Mouse (Mus musculus) heart, adult 2 months (tissue): Measurements from ENCODE around the gene Hipk4. TPM values are rescaled to one million over a fixed set of nuclear protein-coding genes. Genes with fewer than 3 reads are reported as not detected.
A peak's percentile ranks its signal among the peaks of the same experiment; 100 is the strongest.

Experiments used
- DNase-seq, 2 experiments: peaks; one replicate each; pipeline ENCODE4 v3.0.0; 2021
- H3K27ac ChIP-seq: fragments of 200-600 bp; 2 replicates; pipeline ENCODE4 v1.8.1; 2022
- H3K27me3 ChIP-seq: fragments of 200-500 bp; 2 replicates; pipeline ENCODE4 v1.6.1; 2012; ENCODE audit warnings: mild to moderate bottlenecking, low read length, inconsistent platforms, mixed read lengths; ENCODE audit not compliant: control insufficient read depth, insufficient read depth
- H3K36me3 ChIP-seq: fragments of 200-500 bp; 2 replicates; pipeline ENCODE4 v1.6.1; 2012; ENCODE audit warnings: low read length, inconsistent platforms; ENCODE audit not compliant: control insufficient read depth, insufficient read depth
- H3K4me1 ChIP-seq: fragments of 200-500 bp; 2 replicates; pipeline ENCODE4 v1.6.1; 2011; ENCODE audit warnings: low read length; ENCODE audit not compliant: control insufficient read depth, insufficient read depth
- H3K4me3 ChIP-seq: fragments of 200-600 bp; 2 replicates; pipeline ENCODE4 v1.8.1; 2022
- H3K79me2 ChIP-seq: fragments of 200-500 bp; replicated peaks from 2 replicates; pipeline ENCODE4 v1.6.1; 2012; ENCODE audit warnings: mild to moderate bottlenecking, inconsistent platforms, low read length, moderate library complexity, mixed read lengths; ENCODE audit not compliant: control insufficient read depth, insufficient read depth
- H3K9ac ChIP-seq: fragments of 200-500 bp; 2 replicates; pipeline ENCODE4 v1.6.1; 2012; ENCODE audit warnings: low read depth, mild to moderate bottlenecking, control low read depth, inconsistent platforms, low read length, mixed read lengths
- CTCF ChIP-seq: fragments of 200-600 bp; IDR thresholded peaks from 2 replicates; pipeline ENCODE4 v1.8.1; 2022; ENCODE audit warnings: antibody characterized with exemption, mild to moderate bottlenecking, moderate library complexity
- EP300 ChIP-seq: fragments of 200-500 bp; IDR thresholded peaks from 2 replicates; pipeline ENCODE4 v1.6.1; 2011; ENCODE audit warnings: low read depth, low read length, control low read depth; ENCODE audit not compliant: insufficient read depth
- POLR2A ChIP-seq: fragments of 200-500 bp; IDR thresholded peaks from 2 replicates; pipeline ENCODE4 v1.6.1; 2011; ENCODE audit warnings: mild to moderate bottlenecking, low read depth, low read length, control low read depth; ENCODE audit not compliant: insufficient read depth
- WGBS: fragments of 180-500 bp; shearing (Covaris S2); methylation state at CpG from one replicate; pipeline ENCODE4 v1.1.7; 2018; 5-methylcytosine and 5-hydroxymethylcytosine counted together
- intact Hi-C: fragments of 180-260 bp; cut with DNase I; formaldehyde crosslinking; loops from one replicate; pipeline ENCODE4 v1.15.1; 2025
- polyA plus RNA-seq: library from polyadenylated mRNA; depleted of rRNA; stranded (reverse); fragments of >200 nt; gene quantifications from 2 replicates; pipeline ENCODE4 v1.2.3, GENCODE M21; 2012; rRNA removed
- total RNA-seq, 2 experiments: library from RNA; stranded (reverse); gene quantifications; 2 replicates each; pipeline ENCODE4 v1.2.3; 2021

The Hipk4 gene
- total and polyA plus RNA-seq, 3 experiments, result 0.10 to 0.21 (median 0.14) TPM

DNA sequence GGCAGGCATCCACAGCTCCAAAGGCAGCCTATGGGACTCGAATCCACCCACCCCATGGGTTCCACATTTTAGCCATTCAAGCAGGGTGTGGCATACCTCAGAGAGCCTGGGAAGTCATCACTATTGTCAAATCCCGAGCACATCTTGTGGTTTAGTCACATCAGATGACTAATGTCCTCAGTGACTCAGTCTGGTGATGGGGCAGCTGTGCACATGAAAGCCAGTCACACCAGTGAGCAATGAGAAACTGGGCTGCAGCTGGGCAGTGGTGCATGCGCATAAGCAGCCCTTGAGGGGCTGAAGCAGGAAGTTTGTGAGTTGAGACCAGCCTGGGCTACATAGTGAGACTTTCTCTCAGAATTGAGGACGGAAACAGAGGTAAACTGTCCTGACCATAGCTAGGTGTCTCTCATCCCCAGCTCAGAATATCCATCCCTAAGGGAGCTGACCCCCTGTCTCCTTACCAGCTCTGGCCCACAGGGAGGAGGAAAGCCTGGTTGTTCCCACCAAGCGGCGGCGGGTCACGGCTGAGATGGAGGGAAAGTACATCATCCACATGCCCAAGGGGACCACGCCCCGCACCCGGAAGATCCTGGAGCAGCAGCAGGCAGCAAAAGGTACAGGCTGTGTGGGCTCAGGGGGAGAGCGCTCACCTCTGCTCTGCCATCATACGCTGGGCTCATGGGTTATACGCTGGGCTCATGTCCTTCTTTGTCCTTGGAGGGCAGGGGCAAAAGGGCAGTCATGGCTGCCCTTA lies 51.2 kb downstream of the Hipk4 start:
- H3K4me1 ChIP-seq, result peaks cover 3% of the 10 kb centered on the region
- H3K27ac ChIP-seq, result no peak overlapping the region
- no peak overlapping the region for H3K4me3 ChIP-seq
- WGBS, result 91% methylated on average over 14 of the region's 14 CpGs
- H3K27me3 ChIP-seq, result no peaks in the 10 kb centered on the region
- TF ChIP-seq POLR2A (no peak), EP300 (no peak), CTCF (no peak)
- H3K79me2 ChIP-seq, result no peaks in the 10 kb centered on the region
- intact Hi-C loops, result no loop called here
- peaks cover 4% of the 10 kb centered on the region for H3K36me3 ChIP-seq
- no peak overlapping the region for H3K9ac ChIP-seq
- no peak for DNase-seq

DNA sequence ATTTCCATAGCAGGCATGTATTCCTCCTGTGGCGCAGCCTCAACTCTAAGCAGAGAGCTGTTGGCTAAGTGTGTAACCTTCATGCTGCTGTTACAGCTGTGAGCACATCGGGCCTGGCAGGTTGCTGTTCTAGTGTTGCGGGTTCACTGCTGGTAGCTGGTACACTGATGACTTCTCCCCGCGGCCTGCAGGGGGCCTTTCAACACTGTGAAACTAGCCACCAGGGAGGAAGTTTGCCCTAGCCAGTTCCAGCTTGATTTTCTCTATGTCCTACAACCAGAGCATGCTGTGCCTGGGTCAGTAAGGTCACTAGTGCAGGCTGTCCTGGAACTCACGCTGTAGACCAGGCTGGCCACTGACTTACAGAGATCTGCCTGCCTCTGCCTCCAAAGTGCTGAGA lies 53.8 kb downstream of the Hipk4 start:
- TF ChIP-seq CTCF (peak; percentile 75), POLR2A (no peak)
- DNase-seq, result peak; percentile 46 to 53
- WGBS, result 72% methylated on average over 6 of the region's 6 CpGs
- H3K36me3 ChIP-seq, result no peaks in the 10 kb centered on the region
- no peak overlapping the region for H3K9ac ChIP-seq
- intact Hi-C loops, result loop anchor here (1.0 kb wide), 1 partner anchor 108 kb away; no protein-coding TSS in a partner anchor
- H3K27me3 ChIP-seq, result no peaks in the 10 kb centered on the region
- H3K4me1 ChIP-seq, result peaks cover 3% of the 10 kb centered on the region
- no peak overlapping the region for H3K4me3 ChIP-seq
- no peak overlapping the region for H3K27ac ChIP-seq
- H3K79me2 ChIP-seq, result no peaks in the 10 kb centered on the region

DNA sequence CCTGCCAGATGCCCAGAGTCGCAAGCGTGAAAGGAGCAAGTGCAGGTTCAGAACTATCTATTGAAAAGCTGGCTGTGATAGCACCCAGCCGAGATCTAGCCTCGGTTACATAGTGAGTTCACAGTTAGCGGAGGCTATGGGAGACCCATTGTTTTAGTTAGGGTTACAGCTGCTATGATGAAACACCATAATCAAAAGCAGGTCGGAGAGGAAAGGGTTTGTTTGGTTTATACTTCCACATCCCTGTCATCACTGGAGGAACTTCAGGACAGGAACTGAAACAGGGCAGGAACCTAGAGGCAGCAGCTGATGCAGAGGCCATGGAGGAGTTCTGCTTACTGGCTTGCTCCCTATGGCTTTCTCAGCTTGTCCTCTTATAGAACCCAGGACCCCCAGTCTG lies 54.5 kb downstream of the Hipk4 start:
- Histone ChIP-seq H3K27ac (no peak overlapping the region), H3K4me1 (peaks cover 3% of the 10 kb centered on the region), H3K36me3 (no peaks in the 10 kb centered on the region), H3K9ac (no peak overlapping the region), H3K27me3 (no peaks in the 10 kb centered on the region), H3K79me2 (no peaks in the 10 kb centered on the region), H3K4me3 (no peak overlapping the region)
- DNase-seq, result no peak
- intact Hi-C loops, result loop anchor here (1.0 kb wide), 1 partner anchor 108 kb away; no protein-coding TSS in a partner anchor
- TF ChIP-seq CTCF (no peak), EP300 (no peak), POLR2A (no peak)
- WGBS, result 84% methylated on average over 6 of the region's 6 CpGs

DNA sequence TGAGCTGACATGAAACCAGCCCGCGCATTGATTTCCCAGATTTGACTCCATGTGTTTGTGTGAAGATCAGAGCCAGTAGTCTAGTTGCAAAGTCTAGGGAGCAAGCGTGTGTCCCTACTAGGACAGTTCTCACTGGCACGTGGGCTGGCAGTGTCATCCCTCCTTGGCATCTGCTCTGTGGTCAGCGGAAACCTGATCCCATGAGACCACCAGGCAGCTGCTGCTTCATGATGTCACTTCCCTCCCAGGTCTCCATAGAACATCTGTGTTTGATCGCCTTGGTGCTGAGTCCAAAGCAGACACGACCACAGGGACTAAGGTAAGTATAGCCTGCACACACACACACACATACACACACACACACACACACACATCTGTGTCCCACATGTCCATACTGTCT lies 55.4 kb downstream of the Hipk4 start:
- no peaks in the 10 kb centered on the region for H3K36me3 ChIP-seq
- no peaks in the 10 kb centered on the region for H3K79me2 ChIP-seq
- no peak overlapping the region; the same call in 1 of the 2 replicates for H3K9ac ChIP-seq
- H3K4me3 ChIP-seq, result no peak overlapping the region
- 44% methylated on average over 7 of the region's 7 CpGs for WGBS
- no peak for DNase-seq
- intact Hi-C loops, result no loop called here
- H3K4me1 ChIP-seq, result peaks cover 3% of the 10 kb centered on the region
- H3K27me3 ChIP-seq, result no peaks in the 10 kb centered on the region
- H3K27ac ChIP-seq, result no peak overlapping the region
- TF ChIP-seq EP300, result 0 out of 2 replicates have a peak, but pooled peaks have one; percentile 34
- TF ChIP-seq CTCF, result no peak
- TF ChIP-seq POLR2A, result no peak

DNA sequence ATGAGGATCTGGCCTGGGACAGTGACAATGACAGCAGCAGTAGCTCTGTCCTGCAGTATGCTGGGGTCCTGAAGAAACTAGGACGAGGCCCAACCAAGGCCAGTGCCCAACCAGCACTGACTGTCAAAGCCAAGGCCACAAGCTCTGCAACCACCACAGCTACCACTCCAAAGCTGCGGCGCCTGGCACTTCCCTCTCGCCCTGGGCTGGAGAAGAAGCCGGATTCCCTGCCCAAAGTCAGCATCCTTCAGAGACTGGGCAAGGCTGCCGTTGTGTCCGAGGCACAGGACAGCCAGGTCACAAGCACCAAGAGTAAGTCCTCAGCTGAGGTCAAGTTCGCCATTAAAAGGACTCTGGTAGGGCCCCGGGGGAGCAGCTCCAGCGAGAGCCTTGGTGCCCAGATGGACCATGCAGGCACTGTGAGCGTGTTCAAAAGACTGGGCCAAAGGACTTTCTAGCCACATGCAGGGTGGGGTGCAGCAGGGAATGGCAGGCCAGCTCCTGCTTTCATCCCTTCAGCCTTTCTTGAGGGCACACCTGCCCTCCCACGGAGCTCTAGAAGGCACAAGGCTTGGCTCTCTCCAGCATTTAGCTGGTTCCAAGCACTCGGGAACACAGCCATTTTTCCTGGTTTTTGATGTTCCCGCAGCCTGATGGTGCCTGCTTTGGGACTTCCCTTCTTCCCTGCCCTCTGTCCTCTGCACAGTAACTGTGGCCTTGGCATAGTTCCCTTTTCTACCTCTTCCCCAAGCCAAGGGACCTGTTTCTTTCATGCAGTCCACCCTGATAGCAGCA lies 57.5 kb downstream of the Hipk4 start:
- H3K27ac ChIP-seq, result no peak overlapping the region
- no peak for DNase-seq
- no peak overlapping the region for H3K4me3 ChIP-seq
- peaks cover 3% of the 10 kb centered on the region for H3K4me1 ChIP-seq
- H3K9ac ChIP-seq, result no peak overlapping the region
- no peaks in the 10 kb centered on the region for H3K36me3 ChIP-seq
- TF ChIP-seq CTCF (no peak), POLR2A (no peak), EP300 (no peak)
- WGBS, result 87% methylated on average over 14 of the region's 14 CpGs
- H3K79me2 ChIP-seq, result no peaks in the 10 kb centered on the region
- intact Hi-C loops, result no loop called here
- no peaks in the 10 kb centered on the region for H3K27me3 ChIP-seq

Other genes with a start within 250 kb of the Hipk4 start
- 100 to 1,000 TPM; 187 to 221 TPM for gene Ltbp4, start 185.6 kb upstream of the Hipk4 start, total RNA-seq
- 349 and 374 TPM in 2 replicates for gene Ltbp4, start 185.6 kb upstream of the Hipk4 start, polyA plus RNA-seq
- 1 to 10 TPM; 4.6 to 7.1 TPM for gene Shkbp1, start 167.2 kb upstream of the Hipk4 start, total RNA-seq
- gene Shkbp1, start 167.2 kb upstream of the Hipk4 start, polyA plus RNA-seq, result 17.3 and 20.2 TPM in 2 replicates
- under 1 TPM in 1 of 2 experiments, not detected in 1; 0.52 TPM for gene Gm20479, start 165.8 kb upstream of the Hipk4 start, total RNA-seq
- not detected in 2 replicates for gene Gm20479, start 165.8 kb upstream of the Hipk4 start, polyA plus RNA-seq
- under 1 TPM; 0.18 to 0.20 TPM for gene Sptbn4, start 75.6 kb upstream of the Hipk4 start, total RNA-seq
- gene Sptbn4, start 75.6 kb upstream of the Hipk4 start, polyA plus RNA-seq, result 0.23 and 0.44 TPM in 2 replicates
- 10 to 100 TPM; 29.9 to 31.7 TPM for gene Blvrb, start 75.3 kb upstream of the Hipk4 start, total RNA-seq
- gene Blvrb, start 75.3 kb upstream of the Hipk4 start, polyA plus RNA-seq, result 41.7 and 46.2 TPM in 2 replicates
- 1 to 10 TPM; 3.5 to 6.2 TPM for gene Sertad3, start 49.5 kb upstream of the Hipk4 start, total RNA-seq
- gene Sertad3, start 49.5 kb upstream of the Hipk4 start, polyA plus RNA-seq, result 6.9 TPM in 2 replicates
- 10 to 100 TPM in 1 of 2 experiments, 1 to 10 TPM in 1; 7.6 to 10.2 TPM for gene Sertad1, start 36.4 kb upstream of the Hipk4 start, total RNA-seq
- gene Sertad1, start 36.4 kb upstream of the Hipk4 start, polyA plus RNA-seq, result 12.2 and 14.0 TPM in 2 replicates
- gene Prx, start 23.9 kb upstream of the Hipk4 start, total RNA-seq, result under 1 TPM; 0.59 to 0.81 TPM
- gene Prx, start 23.9 kb upstream of the Hipk4 start, polyA plus RNA-seq, result 0.59 and 0.61 TPM in 2 replicates
- 10 to 100 TPM; 22.9 to 30.6 TPM for gene Pld3, start 30.0 kb downstream of the Hipk4 start, total RNA-seq
- gene Pld3, start 30.0 kb downstream of the Hipk4 start, polyA plus RNA-seq, result 54.8 and 68.1 TPM in 2 replicates
- gene 2310022A10Rik, start 30.0 kb downstream of the Hipk4 start, total RNA-seq, result 10 to 100 TPM; 72.0 to 72.1 TPM
- 79.5 and 87.4 TPM in 2 replicates for gene 2310022A10Rik, start 30.0 kb downstream of the Hipk4 start, polyA plus RNA-seq
- 100 to 1,000 TPM; 181 to 219 TPM for gene Akt2, start 68.3 kb downstream of the Hipk4 start, total RNA-seq
- 134 and 181 TPM in 2 replicates for gene Akt2, start 68.3 kb downstream of the Hipk4 start, polyA plus RNA-seq
- not detected for gene Ttc9b, start 130.6 kb downstream of the Hipk4 start, total RNA-seq
- not detected in 2 replicates for gene Ttc9b, start 130.6 kb downstream of the Hipk4 start, polyA plus RNA-seq
- gene Map3k10, start 151.3 kb downstream of the Hipk4 start, total RNA-seq, result 10 to 100 TPM; 20.6 to 21.7 TPM
- gene Map3k10, start 151.3 kb downstream of the Hipk4 start, polyA plus RNA-seq, result 13.5 and 14.6 TPM in 2 replicates
- under 1 TPM; 0.42 to 0.52 TPM for gene Zfp607b, start 166.1 kb downstream of the Hipk4 start, total RNA-seq
- gene Zfp607b, start 166.1 kb downstream of the Hipk4 start, polyA plus RNA-seq, result 0.18 and 0.20 TPM in 2 replicates
- gene Zfp60, start 208.1 kb downstream of the Hipk4 start, total RNA-seq, result 1 to 10 TPM; 8.8 to 8.9 TPM
- 1.6 and 3.7 TPM in 2 replicates for gene Zfp60, start 208.1 kb downstream of the Hipk4 start, polyA plus RNA-seq